ENCODE assay signal across 31 mouse cellular contexts in the genomic region with DNA sequence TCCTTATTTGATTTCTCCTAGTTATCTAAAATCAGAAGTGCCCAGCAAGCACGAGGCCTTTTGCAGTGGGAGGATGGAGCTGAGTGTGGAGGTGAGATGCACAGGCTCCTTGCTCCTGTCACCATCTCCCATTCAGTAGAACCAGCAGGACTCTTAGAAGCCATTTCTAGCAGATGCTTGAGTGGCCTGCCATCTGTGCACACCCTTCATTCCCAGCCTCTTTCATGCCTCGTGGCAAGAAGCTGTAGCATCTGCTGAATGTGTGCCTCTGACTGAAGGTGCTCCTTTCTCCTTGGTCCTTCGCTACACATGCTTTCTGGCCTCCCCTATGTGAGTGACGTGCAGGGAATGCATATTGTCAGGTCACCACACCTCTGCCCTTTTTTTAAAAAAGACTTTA.
DNase-seq lines count a peak whose midpoint lies in the region; TF ChIP-seq lines count a peak whose summit lies in the region.
"Had no signal": no experiment of that assay in that cellular context is flagged by ENCODE, and none has a peak within 500 bp of the region (broad histone marks: within the 10 kb centered on the region; RNA-seq: fewer than 3 reads in every experiment).

No protein-coding gene starts in this region.

- H3K9ac ChIP-seq in heart, adult 2 months (ENCODE audit: low read depth, low read length), result no peak overlapping the region
- H3K9ac ChIP-seq: embryonic facial prominence, embryonic 15.5 days; forebrain, embryonic 13.5 days; heart, embryonic 12.5 days; hindbrain, embryonic 15.5 days; intestine, embryonic 15.5 days; limb, embryonic 15.5 days; liver, embryonic 13.5 days; midbrain, embryonic 15.5 days; neural tube, embryonic 12.5 days had no signal

- intact Hi-C loops in heart, adult 2 months (cut with DNase I), result no loop called here
- intact Hi-C loops in left cerebral cortex, postnatal 36 days (cut with DNase I), result no loop called here

- no peak overlapping the region for H3K27ac ChIP-seq in heart, adult 2 months
- H3K27ac ChIP-seq: embryonic facial prominence, embryonic 10.5 days; embryonic facial prominence, embryonic 15.5 days; forebrain, embryonic 13.5 days; hindbrain, embryonic 15.5 days; intestine, embryonic 15.5 days; left cerebral cortex, adult 2 months; limb, embryonic 10.5 days; limb, embryonic 15.5 days; liver, embryonic 13.5 days; midbrain, embryonic 15.5 days; neural tube, embryonic 12.5 days; stomach, postnatal 0 days had no signal

- TF ChIP-seq EP300 in heart, adult 2 months (IDR thresholded peaks at IDR 0.05; ENCODE audit: insufficient read depth, low read depth, low read length), result no peak

- no peak overlapping the region for H3K4me3 ChIP-seq in heart, adult 2 months
- H3K4me3 ChIP-seq: embryonic facial prominence, embryonic 10.5 days; embryonic facial prominence, embryonic 15.5 days; forebrain, embryonic 13.5 days; heart, embryonic 12.5 days; hindbrain, embryonic 15.5 days; intestine, embryonic 15.5 days; left cerebral cortex, adult 2 months; limb, embryonic 10.5 days; limb, embryonic 15.5 days; liver, embryonic 13.5 days; midbrain, embryonic 15.5 days; neural tube, embryonic 12.5 days had no signal

- no peaks in the 10 kb centered on the region for H3K36me3 ChIP-seq in heart, adult 2 months (ENCODE audit: control insufficient read depth, insufficient read depth, low read length)
- H3K36me3 ChIP-seq: embryonic facial prominence, embryonic 15.5 days; heart, embryonic 12.5 days; hindbrain, embryonic 15.5 days; intestine, embryonic 15.5 days; limb, embryonic 15.5 days; midbrain, embryonic 15.5 days had no signal

- no peak for TF ChIP-seq CTCF in heart, adult 2 months (IDR thresholded peaks at IDR 0.05)

- H3K27me3 ChIP-seq in heart, adult 2 months (ENCODE audit: control insufficient read depth, insufficient read depth, low read length), result no peaks in the 10 kb centered on the region
- H3K27me3 ChIP-seq: embryonic facial prominence, embryonic 15.5 days; forebrain, embryonic 13.5 days; heart, embryonic 12.5 days; hindbrain, embryonic 15.5 days; intestine, embryonic 15.5 days; limb, embryonic 15.5 days; liver, embryonic 13.5 days; midbrain, embryonic 15.5 days; neural tube, embryonic 12.5 days had no signal

- no peaks in the 10 kb centered on the region for H3K79me2 ChIP-seq in heart, adult 2 months (replicated peaks; ENCODE audit: control insufficient read depth, insufficient read depth, low read length)

- 83% methylated on average over 4 of the region's 4 CpGs for WGBS in heart, adult 2 months

- no peak for TF ChIP-seq POLR2A in heart, adult 2 months (IDR thresholded peaks at IDR 0.05; ENCODE audit: insufficient read depth, low read depth, low read length)

- H3K4me1 ChIP-seq in heart, adult 2 months (ENCODE audit: control insufficient read depth, insufficient read depth, low read length), result peaks cover 8% of the 10 kb centered on the region
- H3K4me1 ChIP-seq: midbrain, embryonic 15.5 days; neural tube, embryonic 12.5 days had no signal

- DNase-seq in cerebellum, postnatal 25 days, result peak; percentile 28 to 29
- DNase-seq in cerebellum, postnatal 14 days, result no peak
- DNase-seq in heart, adult 11 months, result peak; percentile 30
- no peak for DNase-seq in heart, adult 2 months
- DNase-seq in left cerebral cortex, postnatal 36 days (ENCODE audit: low spot score in 2 of 2), result peak; percentile 32 to 56
- no peak for DNase-seq in left cerebral cortex, adult 11 months (ENCODE audit: low spot score)
- peak; percentile 82 for DNase-seq in brain, adult 2 months (ENCODE audit: low read depth, low spot score)
- DNase-seq in lung, postnatal 14 days, result no peak
- DNase-seq: adrenal gland, adult 8-10 months; cerebellum, adult 11 months; gastrocnemius, postnatal 25 days; heart, adult 18-20 months; heart, postnatal 4 days; kidney, adult 2 months; kidney, postnatal 4 days; liver, embryonic 13.5 days; lung, adult 18-20 months; thymus, adult 18-20 months; thymus, postnatal 25 days had no signal

Comparison
In these comparisons a context has a peak if more than half of its experiments do, and no peak if none do; other contexts are left out.
1. DNase-seq: peak in cerebellum, postnatal 25 days (2 of 2), heart, adult 11 months (single experiment), left cerebral cortex, postnatal 36 days (2 of 2) and brain, adult 2 months (single experiment); none in cerebellum, postnatal 14 days (0 of 2), heart, adult 2 months (0 of 2), left cerebral cortex, adult 11 months (single experiment) and lung, postnatal 14 days (single experiment).